9 mouse cellular contexts compared by ENCODE assay signal in genomic region chr2:38368746-38369330, GRCm38 (mm10). TPM values are rescaled to one million over a fixed set of nuclear protein-coding genes. Genes with fewer than 3 reads are reported as not detected.
DNase-seq lines count a peak whose midpoint lies in the region; ATAC-seq and TF ChIP-seq lines count a peak whose summit lies in the region.
"Had no signal": no experiment of that assay in that cellular context is flagged by ENCODE, and none has a peak within 500 bp of the region (broad histone marks: within the 10 kb centered on the region; RNA-seq: fewer than 3 reads in every experiment).

No protein-coding gene starts in this region.

- H3K36me3 ChIP-seq in forebrain, embryonic 16.5 days (ENCODE audit: control insufficient read depth, insufficient read depth) = 0 out of 2 replicates have a peak, but pooled peaks cover 5% of the 10 kb centered on the region
- H3K36me3 ChIP-seq in neural tube, embryonic 13.5 days = no peaks in the 10 kb centered on the region

- TF ChIP-seq POLR2A in lung, adult 2 months (IDR thresholded peaks at IDR 0.05; ENCODE audit: borderline replicate concordance, extremely low read depth, low read depth, low read length) = no peak

- peak; percentile 27; the same call in 1 of the 2 replicates for ATAC-seq in forebrain, embryonic 16.5 days
- no peak for ATAC-seq in neural tube, embryonic 13.5 days (ENCODE audit: low read depth)

- no peak overlapping the region for H3K9ac ChIP-seq in forebrain, embryonic 16.5 days (replicated peaks; ENCODE audit: low read depth, low read length)
- H3K9ac ChIP-seq in neural tube, embryonic 13.5 days = no peak overlapping the region

- H3K4me1 ChIP-seq in forebrain, embryonic 16.5 days (replicated peaks; ENCODE audit: control insufficient read depth, insufficient read depth, low read length) = peaks cover 20% of the 10 kb centered on the region
- no peaks in the 10 kb centered on the region; the same call in 1 of the 2 replicates for H3K4me1 ChIP-seq in lung, adult 2 months (ENCODE audit: control insufficient read depth, insufficient read depth, low read length)
- H3K4me1 ChIP-seq in neural tube, embryonic 13.5 days (replicated peaks) = peaks cover 7% of the 10 kb centered on the region

- H3K27ac ChIP-seq in forebrain, embryonic 16.5 days (ENCODE audit: low read length) = 0 out of 2 replicates have a peak overlapping the region, but pooled peaks have one; percentile 13
- H3K27ac ChIP-seq in neural tube, embryonic 13.5 days (replicated peaks) = no peak overlapping the region
- H3K27ac ChIP-seq: heart, adult 2 months had no signal

- TF ChIP-seq CTCF in lung, adult 2 months (IDR thresholded peaks at IDR 0.05; ENCODE audit: insufficient read depth, low read length) = no peak

- peak; percentile 39 to 48 for DNase-seq in cerebellum, postnatal 10 days
- DNase-seq in cerebellum, adult 11 months = no peak
- DNase-seq in adrenal gland, adult 8-10 months = peak; percentile 44
- peak; percentile 53 for DNase-seq in kidney, adult 18-20 months
- DNase-seq in lung, adult 2 months = peak; percentile 44
- no peak for DNase-seq in MN1 (ENCODE audit: low spot score)

- 48% methylated on average over 31 of the region's 31 CpGs for WGBS in forebrain, embryonic 16.5 days
- 8% methylated on average over 31 of the region's 31 CpGs for WGBS in lung, adult 2 months
- 5% methylated on average over 31 of the region's 31 CpGs for WGBS in neural tube, embryonic 13.5 days

- H3K27me3 ChIP-seq in forebrain, embryonic 16.5 days (replicated peaks; ENCODE audit: control insufficient read depth, insufficient read depth, low read length) = no peaks in the 10 kb centered on the region
- peaks cover 98% of the 10 kb centered on the region for H3K27me3 ChIP-seq in neural tube, embryonic 13.5 days

- 0 out of 2 replicates have a peak overlapping the region, but pooled peaks have one; percentile 12 for H3K4me2 ChIP-seq in forebrain, embryonic 16.5 days (ENCODE audit: low read length)
- peak overlapping the region; percentile 40 for H3K4me2 ChIP-seq in neural tube, embryonic 13.5 days

- H3K4me3 ChIP-seq in forebrain, embryonic 16.5 days (replicated peaks; ENCODE audit: low read length) = no peak overlapping the region
- H3K4me3 ChIP-seq in lung, adult 2 months (replicated peaks; ENCODE audit: extremely low read depth, low read depth, low read length) = no peak overlapping the region
- H3K4me3 ChIP-seq in neural tube, embryonic 13.5 days = no peak overlapping the region
- H3K4me3 ChIP-seq: heart, adult 2 months had no signal

- H3K9me3 ChIP-seq in forebrain, embryonic 16.5 days (ENCODE audit: control insufficient read depth, low read length) = no peaks in the 10 kb centered on the region
- H3K9me3 ChIP-seq in neural tube, embryonic 13.5 days = no peaks in the 10 kb centered on the region

RNA-seq across cellular contexts. Expression of gene Lhx2, which starts 29.8 kb away (rescaled TPM):
- total RNA-seq in adrenal gland, adult 8-10 months (2022) = not detected
- 69.7 and 90.4 TPM in 2 replicates for polyA plus RNA-seq in forebrain, embryonic 16.5 days (2015; fragmentation: Nextera tagmentation; extraction: Ambion mirVana)
- not detected in 2 replicates for polyA plus RNA-seq in lung, adult 2 months (2012; rRNA removed)
- polyA plus RNA-seq in neural tube, embryonic 13.5 days (2015; fragmentation: Nextera tagmentation; extraction: Ambion mirVana) = 3.7 and 4.3 TPM in 2 replicates
- total RNA-seq: heart, adult 2 months had no signal
- polyA plus RNA-seq: heart, adult 2 months had no signal

Comparison
In these comparisons a context has a peak if more than half of its experiments do, and no peak if none do; other contexts are left out.
1. DNase-seq: peak in cerebellum, postnatal 10 days (2 of 2), adrenal gland, adult 8-10 months (single experiment), kidney, adult 18-20 months (single experiment) and lung, adult 2 months (single experiment); none in cerebellum, adult 11 months (single experiment) and MN1 (single experiment).
2. RNA of gene Lhx2, which starts 29.8 kb away (polyA plus RNA-seq): 69.7 to 90.4 TPM in forebrain, embryonic 16.5 days; 3.7 to 4.3 TPM in neural tube, embryonic 13.5 days and not detected in lung, adult 2 months; every median in the first group is over 10 times any median in the second.